Mouse (Mus musculus) thymus, postnatal 36 days (tissue): ENCODE data around the gene Ankrd33b.
A peak's percentile ranks its signal among the peaks of the same experiment; 100 is the strongest.

ENCODE experiments used
- DNase-seq, 2 experiments: peaks; one replicate each; pipeline ENCODE4 v3.0.0; 2022; ENCODE audit warnings: mixed read lengths in 2 of 2

Gene Ankrd33b

DNA sequence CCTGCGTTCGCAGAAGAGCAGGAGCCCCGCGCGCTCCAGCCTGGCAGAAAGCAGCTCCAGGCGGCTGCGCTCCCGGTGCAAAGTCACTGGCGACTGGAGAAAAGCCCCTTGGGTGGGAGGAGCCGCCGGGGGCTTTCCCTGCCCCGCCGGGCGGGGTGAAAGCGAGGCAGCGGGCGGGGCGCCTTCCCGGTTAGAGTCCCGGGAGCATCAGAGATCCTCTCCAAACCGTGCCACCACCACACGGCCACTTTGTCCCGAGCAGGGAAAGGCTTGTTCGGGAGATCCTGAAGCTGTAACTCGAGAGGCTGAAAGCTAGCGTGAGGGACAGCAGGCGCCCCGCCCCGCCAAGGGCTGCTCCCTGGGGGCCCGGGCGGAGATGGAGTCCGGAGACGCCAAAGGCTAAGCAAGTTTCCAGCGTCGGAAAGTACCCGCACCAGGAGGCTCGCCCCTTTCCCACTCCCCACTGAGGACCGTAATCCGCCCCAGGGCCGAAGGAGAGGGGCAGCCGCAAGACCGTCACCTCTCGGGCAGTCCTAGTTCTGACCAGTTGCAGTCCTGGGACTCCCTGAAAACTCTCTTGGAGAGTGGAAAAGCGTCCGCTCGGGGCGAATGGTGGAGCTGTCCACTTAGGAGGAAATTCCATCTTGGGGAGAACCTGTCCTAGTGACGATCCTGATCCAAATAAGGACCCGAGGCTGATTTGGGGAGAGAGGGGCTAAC, at the start of gene Ankrd33b:
Gene Ankrd33b, minus strand, starts transcription at position 246 of the 720 bp plus-strand sequence.
- DNase-seq, result peak in 1 of 2 experiments; percentile 9

DNA sequence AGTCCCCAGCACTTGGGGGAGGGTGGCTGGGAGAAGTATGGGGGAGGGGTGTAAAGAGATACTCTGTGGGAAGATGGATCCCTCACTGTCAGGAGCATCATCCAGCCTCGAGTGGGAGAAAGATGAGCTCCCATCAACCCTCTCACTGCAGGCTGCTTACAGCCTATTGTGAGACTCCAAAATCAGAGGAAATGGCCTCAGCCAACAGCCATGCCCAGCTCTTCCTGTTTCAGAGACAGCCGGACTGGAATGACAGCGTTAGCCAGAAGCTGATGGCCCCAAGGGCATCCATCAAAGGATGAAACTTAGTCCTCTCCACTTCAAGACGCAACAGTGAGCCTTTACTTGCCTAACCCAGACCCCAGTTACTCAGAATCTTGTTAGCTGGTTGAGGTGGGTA, 47.7 kb upstream of the Ankrd33b start:
- no peak for DNase-seq

DNA sequence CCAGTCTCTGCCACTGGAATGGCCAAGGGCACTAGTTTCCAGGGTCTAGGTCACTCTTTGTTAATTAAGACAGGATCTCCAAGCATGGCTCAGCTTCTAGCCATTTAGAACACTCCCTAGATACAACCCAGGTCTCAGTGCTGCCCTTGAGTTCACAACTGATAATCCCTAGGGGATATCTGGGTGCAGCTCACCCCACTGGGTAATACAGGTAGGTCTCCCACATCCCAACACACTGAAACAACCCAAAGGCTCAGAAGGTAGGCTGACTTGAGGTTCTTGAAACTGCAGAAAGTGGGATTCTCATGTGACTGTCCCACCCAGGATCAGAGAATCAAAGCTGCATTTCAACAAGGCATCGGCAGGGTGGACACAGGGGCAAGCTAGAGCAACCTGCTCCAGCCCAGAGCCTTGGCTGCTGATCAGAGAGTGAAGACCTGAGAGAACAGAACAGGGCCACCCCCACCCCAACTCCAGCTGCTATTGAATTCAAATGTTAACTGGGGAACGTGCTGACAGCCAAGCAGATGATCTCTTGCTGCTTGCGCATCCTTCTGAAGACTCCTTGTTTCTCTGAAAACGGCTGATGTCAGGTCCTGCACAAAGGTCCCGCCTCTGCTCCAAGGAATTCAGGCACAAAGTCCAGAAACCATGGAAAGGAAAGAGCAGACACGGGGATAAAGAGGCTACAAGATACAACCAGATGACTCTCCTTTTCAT, 46.8 kb upstream of the Ankrd33b start:
- no peak for DNase-seq

DNA sequence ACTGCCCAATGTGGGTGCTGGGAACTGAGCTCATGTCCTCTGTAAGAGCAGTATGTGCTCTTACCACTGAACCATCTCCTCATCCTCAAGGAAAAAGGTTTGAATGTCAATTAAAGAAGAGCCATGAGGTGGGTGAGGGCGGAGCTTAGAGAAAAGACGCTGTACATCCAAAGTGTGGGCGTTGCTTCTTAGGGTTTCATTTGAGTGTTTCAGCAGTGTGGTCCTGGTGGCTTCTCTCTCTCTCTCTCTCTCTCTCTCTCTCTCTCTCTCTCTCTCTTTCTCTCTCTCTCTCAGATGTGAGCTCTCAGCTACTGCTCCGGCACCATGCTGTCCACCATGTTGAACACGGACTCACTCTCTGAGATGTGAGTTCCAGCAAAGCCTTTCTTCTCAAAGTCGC, 46.1 kb upstream of the Ankrd33b start:
- DNase-seq, result no peak

GRCm38 (mm10) chr15:31412933-31413332, 45.4 kb upstream of the Ankrd33b start:
- no peak for DNase-seq

- no peak for DNase-seq
These were observed 44.9 kb upstream of the Ankrd33b start for GRCm38 (mm10) chr15:31412436-31412835.

DNA sequence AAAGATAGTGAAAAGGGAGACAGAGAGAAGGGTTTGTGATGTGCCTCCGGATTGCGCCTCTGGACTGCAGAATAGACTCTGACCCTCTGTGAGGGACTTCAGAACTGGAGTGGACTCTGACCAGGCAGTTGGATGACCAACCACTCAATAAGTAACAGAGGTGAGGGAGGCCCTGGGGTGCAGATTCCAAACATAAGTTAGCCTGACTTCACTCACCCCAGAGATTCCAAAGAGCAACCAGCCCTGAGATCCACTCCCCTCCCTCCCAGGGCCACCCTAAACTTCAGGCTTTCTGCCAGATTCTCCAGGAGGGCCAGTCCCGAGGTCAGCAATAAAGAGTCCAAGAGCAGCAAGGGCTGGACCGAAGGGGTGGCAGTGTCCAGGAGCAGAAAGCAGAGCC, 40.0 kb upstream of the Ankrd33b start:
- DNase-seq, result no peak

DNA sequence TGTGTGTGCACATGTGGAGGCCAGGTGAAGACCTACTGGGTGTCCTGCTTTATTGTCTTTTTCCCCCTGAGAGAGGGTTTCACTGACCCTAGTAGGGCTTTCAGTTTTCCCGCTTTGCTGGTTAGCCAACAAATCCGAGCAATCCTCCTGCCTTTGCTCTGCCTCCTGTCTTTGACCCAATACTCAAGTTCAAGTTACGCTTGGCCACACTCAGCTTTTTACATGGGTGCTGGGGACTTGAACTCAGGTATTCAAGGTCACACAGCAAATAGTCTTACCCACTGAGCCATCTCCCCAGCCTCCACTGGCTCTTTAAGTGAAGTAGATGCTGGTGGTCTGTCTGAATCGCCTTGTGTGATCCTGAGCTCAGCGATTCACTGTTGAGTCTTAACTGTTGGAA, 39.4 kb upstream of the Ankrd33b start:
- no peak for DNase-seq

DNA sequence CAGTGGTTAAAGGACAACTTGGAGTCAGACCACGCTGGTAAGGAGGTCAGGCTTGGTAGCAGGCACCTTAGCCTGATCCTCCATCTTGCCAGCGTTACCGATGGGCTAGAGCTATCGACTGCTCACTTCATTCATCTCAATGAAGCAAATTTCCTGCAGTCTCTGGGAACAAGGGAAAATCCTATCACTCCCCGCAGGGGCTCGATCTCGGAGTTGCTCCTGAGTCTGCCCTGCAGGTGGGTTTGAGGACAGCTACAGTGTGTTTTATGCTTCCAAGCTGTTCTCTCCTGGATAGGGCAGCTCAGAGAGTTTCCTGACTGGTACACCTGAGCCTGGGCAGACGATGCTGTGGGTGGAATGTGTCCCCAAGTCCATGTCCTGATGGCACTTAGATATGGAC, 36.8 kb upstream of the Ankrd33b start:
- no peak for DNase-seq

GRCm38 (mm10) chr15:31402200-31402892, 34.8 kb upstream of the Ankrd33b start:
- DNase-seq, result no peak

- DNase-seq, result no peak
These were observed 33.4 kb upstream of the Ankrd33b start for GRCm38 (mm10) chr15:31400974-31401373.

GRCm38 (mm10) chr15:31398769-31399168, 31.2 kb upstream of the Ankrd33b start:
- DNase-seq, result no peak

DNA sequence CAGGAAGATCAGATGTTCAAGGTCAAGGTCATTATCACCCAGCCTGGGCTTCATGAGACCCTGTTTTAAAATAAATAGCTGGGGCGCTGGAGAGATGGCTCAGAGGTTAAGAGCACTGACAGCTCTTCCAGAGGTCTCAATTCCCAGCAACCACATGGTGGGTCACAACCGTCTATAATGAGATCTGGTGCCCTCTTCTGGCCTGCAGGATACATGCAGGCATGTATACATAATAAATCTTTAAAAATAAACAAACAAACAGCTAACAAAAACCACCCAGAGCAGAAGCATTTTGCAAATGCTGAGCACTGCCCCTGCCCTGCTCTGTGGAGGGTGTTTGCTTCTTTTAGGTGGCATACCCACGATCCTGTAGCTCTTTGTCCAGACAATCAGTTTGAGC, 29.9 kb upstream of the Ankrd33b start:
- no peak for DNase-seq

DNA sequence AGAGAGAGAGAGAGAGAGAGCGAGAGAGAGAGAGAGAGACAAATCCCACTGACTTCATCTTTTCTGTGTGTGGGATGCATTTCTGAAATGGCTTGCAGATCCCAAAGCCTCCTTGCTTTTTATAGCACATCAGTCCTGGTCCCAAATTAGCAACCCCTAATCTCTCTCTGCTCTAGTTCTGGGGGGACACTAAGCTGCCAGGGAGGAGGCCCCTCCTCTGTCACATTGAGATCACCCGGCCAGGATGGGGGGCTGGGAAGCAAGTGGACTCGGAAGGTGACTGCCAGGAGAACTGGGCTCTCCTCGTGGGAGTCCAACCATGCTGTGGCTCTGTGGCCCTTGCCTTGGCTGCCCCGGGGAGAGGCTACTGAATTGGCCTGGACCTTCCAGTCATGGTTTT, 29.2 kb upstream of the Ankrd33b start:
- DNase-seq, result no peak

GRCm38 (mm10) chr15:31395986-31396385, 28.5 kb upstream of the Ankrd33b start:
- no peak for DNase-seq

- no peak for DNase-seq
These were observed 25.9 kb upstream of the Ankrd33b start for GRCm38 (mm10) chr15:31393402-31393801.

- no peak for DNase-seq
These were observed 25.2 kb upstream of the Ankrd33b start for GRCm38 (mm10) chr15:31392705-31393104.

GRCm38 (mm10) chr15:31392135-31392534, 24.6 kb upstream of the Ankrd33b start:
- DNase-seq, result no peak

DNA sequence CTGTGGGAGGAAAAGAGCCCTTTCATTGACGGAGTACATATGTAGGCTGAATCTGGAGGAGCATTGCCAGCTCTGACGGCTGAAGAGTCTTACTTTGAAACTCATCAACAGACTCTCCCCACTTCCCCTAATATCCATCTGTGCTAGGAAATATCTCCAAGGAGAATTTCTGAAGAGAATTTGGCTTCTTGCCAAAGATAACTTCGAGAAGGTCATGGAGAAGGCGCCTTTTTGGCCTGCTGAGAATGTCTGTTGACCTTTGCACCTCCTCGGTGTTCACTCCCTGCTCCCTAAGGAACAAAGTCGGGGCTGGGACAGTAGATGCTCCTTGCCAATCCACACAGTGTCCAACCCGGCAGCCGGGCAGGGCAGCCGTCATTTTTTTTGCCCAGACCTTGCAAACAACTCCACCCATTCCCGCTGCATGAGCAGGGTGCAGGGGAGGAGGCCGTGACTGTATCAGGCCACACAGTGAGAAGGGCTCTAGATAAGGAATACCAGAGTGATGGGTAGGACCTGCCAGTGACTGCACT, 14.5 kb upstream of the Ankrd33b start:
- no peak for DNase-seq

GRCm38 (mm10) chr15:31379471-31379870, 11.9 kb upstream of the Ankrd33b start:
- DNase-seq, result no peak

GRCm38 (mm10) chr15:31375212-31375611, 7.7 kb upstream of the Ankrd33b start:
- no peak for DNase-seq

- DNase-seq, result no peak
These were observed 1.6 kb upstream of the Ankrd33b start for GRCm38 (mm10) chr15:31369125-31369612.

GRCm38 (mm10) chr15:31368556-31368955, 1.0 kb upstream of the Ankrd33b start:
- DNase-seq, result no peak
